Mouse (Mus musculus): ENCODE data around the gene Abtb2. TPM values are rescaled to one million over a fixed set of nuclear protein-coding genes. Genes with fewer than 3 reads are reported as not detected.
A peak's percentile ranks its signal among the peaks of the same experiment; 100 is the strongest.

The Abtb2 gene
- polyA plus RNA-seq, 1 experiment from 2014 or later, result 11.5 TPM

- Histone ChIP-seq H3K4me2 (ENCODE audit: low read depth, severe bottlenecking) (no peak overlapping the region), H3K4me3 (ENCODE audit: low read depth, low read length) (no peak overlapping the region), H3K9ac (ENCODE audit: low read length) (no peak overlapping the region), H3K9me3 (ENCODE audit: control insufficient read depth, low read length) (no peaks in the 10 kb centered on the region), H3K27me3 (ENCODE audit: control insufficient read depth, insufficient read depth, low read length) (no peaks in the 10 kb centered on the region), H3K36me3 (ENCODE audit: control insufficient read depth, insufficient read depth, low read length) (no peaks in the 10 kb centered on the region), H3K27ac (replicated peaks; ENCODE audit: low read depth, low read length) (no peak overlapping the region), H3K4me1 (ENCODE audit: control insufficient read depth, insufficient read depth, low read length) (peaks cover 20% of the 10 kb centered on the region)
- ATAC-seq (ENCODE audit: insufficient number of reproducible peaks, low FRiP score, low TSS enrichment, low read depth) (no peak), DNase-seq (ENCODE audit: low spot score) (no peak)
- 87% methylated on average over 1 of the region's 1 CpGs for WGBS
These were observed 125.2 kb downstream of the Abtb2 start for GRCm38 (mm10) chr2:103691278-103691677.

GRCm38 (mm10) chr2:103692810-103693209 lies 126.7 kb downstream of the Abtb2 start:
- ATAC-seq (ENCODE audit: insufficient number of reproducible peaks, low FRiP score, low TSS enrichment, low read depth) (no peak), DNase-seq (ENCODE audit: low spot score) (no peak)
- no peak overlapping the region for H3K4me2 ChIP-seq (ENCODE audit: low read depth, severe bottlenecking)
- peaks cover 23% of the 10 kb centered on the region for H3K4me1 ChIP-seq (ENCODE audit: control insufficient read depth, insufficient read depth, low read length)
- H3K36me3 ChIP-seq (ENCODE audit: control insufficient read depth, insufficient read depth, low read length), result no peaks in the 10 kb centered on the region
- no peaks in the 10 kb centered on the region for H3K27me3 ChIP-seq (ENCODE audit: control insufficient read depth, insufficient read depth, low read length)
- no peak overlapping the region for H3K4me3 ChIP-seq (ENCODE audit: low read depth, low read length)
- 85% methylated on average over 1 of the region's 1 CpGs for WGBS
- H3K9me3 ChIP-seq (ENCODE audit: control insufficient read depth, low read length), result no peaks in the 10 kb centered on the region
- no peak overlapping the region for H3K9ac ChIP-seq (ENCODE audit: low read length)
- H3K27ac ChIP-seq (replicated peaks; ENCODE audit: low read depth, low read length), result no peak overlapping the region

DNA sequence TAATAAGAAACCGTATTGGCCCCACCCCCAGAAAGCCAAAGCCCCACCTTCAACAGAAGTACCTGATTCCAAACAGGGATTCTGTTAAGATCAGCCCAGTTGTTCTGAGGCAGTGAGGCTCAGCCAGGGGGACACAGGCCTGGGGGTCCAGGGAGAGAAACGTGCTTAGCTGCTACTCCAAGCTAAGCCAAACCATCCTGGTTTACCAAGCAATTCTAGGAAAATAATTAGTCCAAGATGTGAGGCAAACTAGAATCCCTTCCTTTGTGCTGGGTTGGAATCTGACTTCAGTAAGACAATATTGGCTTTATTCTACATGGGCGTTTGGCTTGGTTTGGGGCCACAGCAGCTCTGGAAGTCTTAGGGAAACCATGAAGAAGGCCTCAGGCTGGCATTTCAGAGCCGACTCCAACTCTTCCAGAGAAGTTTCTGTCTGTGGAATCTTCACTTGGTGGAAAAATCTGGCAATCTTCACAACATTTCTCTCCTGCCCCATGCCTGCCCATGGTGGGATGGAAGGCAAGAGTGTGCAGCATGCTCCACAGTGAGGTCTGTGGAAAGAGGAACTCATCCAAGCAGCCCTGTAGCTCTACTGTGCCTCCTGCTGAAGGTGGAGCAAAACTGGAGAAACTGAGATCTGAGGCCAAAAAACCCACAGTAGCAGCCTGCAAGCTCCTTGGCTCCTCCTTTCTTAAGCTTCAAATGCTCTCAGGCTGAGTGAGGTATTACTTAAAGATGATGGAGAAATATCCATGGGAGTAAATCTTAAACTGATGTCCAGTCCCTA lies 128.9 kb downstream of the Abtb2 start:
- H3K36me3 ChIP-seq (ENCODE audit: control insufficient read depth, insufficient read depth, low read length), result no peaks in the 10 kb centered on the region
- WGBS, result 34% methylated on average over 4 of the region's 4 CpGs
- no peaks in the 10 kb centered on the region for H3K27me3 ChIP-seq (ENCODE audit: control insufficient read depth, insufficient read depth, low read length)
- H3K4me1 ChIP-seq (ENCODE audit: control insufficient read depth, insufficient read depth, low read length), result peaks cover 23% of the 10 kb centered on the region
- H3K9me3 ChIP-seq (ENCODE audit: control insufficient read depth, low read length), result no peaks in the 10 kb centered on the region
- no peak overlapping the region for H3K4me2 ChIP-seq (ENCODE audit: low read depth, severe bottlenecking)
- peak overlapping the region; percentile 68 for H3K27ac ChIP-seq (replicated peaks; ENCODE audit: low read depth, low read length)
- H3K9ac ChIP-seq (ENCODE audit: low read length), result 0 out of 2 replicates have a peak overlapping the region, but pooled peaks have one; percentile 4
- no peak for ATAC-seq (ENCODE audit: insufficient number of reproducible peaks, low FRiP score, low TSS enrichment, low read depth)
- DNase-seq (ENCODE audit: low spot score), result peak; percentile 47
- no peak overlapping the region for H3K4me3 ChIP-seq (ENCODE audit: low read depth, low read length)

DNA sequence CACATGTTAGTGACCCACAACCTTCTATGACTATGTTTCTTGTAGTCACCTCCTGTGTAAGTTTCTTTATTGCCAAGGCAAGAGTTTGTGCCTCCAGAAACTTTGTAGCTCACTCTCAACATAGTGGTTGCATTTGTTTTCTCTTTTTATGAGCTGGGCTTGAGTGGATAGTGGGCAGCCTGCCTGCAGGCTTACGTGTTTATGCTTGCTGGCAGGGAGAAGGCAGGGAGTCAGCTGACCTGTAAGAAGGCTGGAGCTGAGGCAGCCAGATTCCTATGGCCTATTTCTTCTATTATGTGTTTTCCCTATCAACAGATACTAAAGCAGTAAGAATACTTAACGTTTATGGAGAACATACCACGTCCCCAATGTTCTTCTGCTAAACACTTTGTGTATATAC lies 130.1 kb downstream of the Abtb2 start:
- Histone ChIP-seq H3K27me3 (ENCODE audit: control insufficient read depth, insufficient read depth, low read length) (no peaks in the 10 kb centered on the region), H3K4me3 (ENCODE audit: low read depth, low read length) (no peak overlapping the region), H3K36me3 (ENCODE audit: control insufficient read depth, insufficient read depth, low read length) (no peaks in the 10 kb centered on the region), H3K4me2 (ENCODE audit: low read depth, severe bottlenecking) (no peak overlapping the region), H3K4me1 (ENCODE audit: control insufficient read depth, insufficient read depth, low read length) (peaks cover 22% of the 10 kb centered on the region), H3K27ac (replicated peaks; ENCODE audit: low read depth, low read length) (peak overlapping the region; percentile 59), H3K9me3 (ENCODE audit: control insufficient read depth, low read length) (no peaks in the 10 kb centered on the region), H3K9ac (ENCODE audit: low read length) (no peak overlapping the region)
- WGBS, result 58% methylated on average over 3 of the region's 3 CpGs
- DNase-seq (ENCODE audit: low spot score) (no peak), ATAC-seq (ENCODE audit: insufficient number of reproducible peaks, low FRiP score, low TSS enrichment, low read depth) (no peak)

GRCm38 (mm10) chr2:103700514-103700913 lies 134.4 kb downstream of the Abtb2 start:
- Histone ChIP-seq H3K4me2 (ENCODE audit: low read depth, severe bottlenecking) (no peak overlapping the region), H3K36me3 (ENCODE audit: control insufficient read depth, insufficient read depth, low read length) (0 out of 2 replicates have a peak, but pooled peaks cover 3% of the 10 kb centered on the region), H3K27ac (replicated peaks; ENCODE audit: low read depth, low read length) (no peak overlapping the region), H3K9me3 (ENCODE audit: control insufficient read depth, low read length) (no peaks in the 10 kb centered on the region), H3K27me3 (ENCODE audit: control insufficient read depth, insufficient read depth, low read length) (no peaks in the 10 kb centered on the region), H3K4me3 (ENCODE audit: low read depth, low read length) (no peak overlapping the region), H3K4me1 (ENCODE audit: control insufficient read depth, insufficient read depth, low read length) (peaks cover 14% of the 10 kb centered on the region), H3K9ac (ENCODE audit: low read length) (no peak overlapping the region)
- 81% methylated on average over 12 of the region's 12 CpGs for WGBS
- ATAC-seq (ENCODE audit: insufficient number of reproducible peaks, low FRiP score, low TSS enrichment, low read depth) (no peak), DNase-seq (ENCODE audit: low spot score) (no peak)

- Histone ChIP-seq H3K27ac (replicated peaks; ENCODE audit: low read depth, low read length) (no peak overlapping the region), H3K4me3 (ENCODE audit: low read depth, low read length) (no peak overlapping the region), H3K27me3 (ENCODE audit: control insufficient read depth, insufficient read depth, low read length) (no peaks in the 10 kb centered on the region), H3K4me1 (ENCODE audit: control insufficient read depth, insufficient read depth, low read length) (peaks cover 15% of the 10 kb centered on the region), H3K9me3 (ENCODE audit: control insufficient read depth, low read length) (no peaks in the 10 kb centered on the region), H3K4me2 (ENCODE audit: low read depth, severe bottlenecking) (no peak overlapping the region), H3K9ac (ENCODE audit: low read length) (no peak overlapping the region), H3K36me3 (ENCODE audit: control insufficient read depth, insufficient read depth, low read length) (peaks cover 3% of the 10 kb centered on the region; the same call in 1 of the 2 replicates)
- ATAC-seq (ENCODE audit: insufficient number of reproducible peaks, low FRiP score, low TSS enrichment, low read depth) (no peak), DNase-seq (ENCODE audit: low spot score) (no peak)
- 82% methylated on average over 10 of the region's 10 CpGs for WGBS
These were observed 137.2 kb downstream of the Abtb2 start for GRCm38 (mm10) chr2:103703336-103703735.

- DNase-seq (ENCODE audit: low spot score) (no peak), ATAC-seq (ENCODE audit: insufficient number of reproducible peaks, low FRiP score, low TSS enrichment, low read depth) (no peak)
- H3K27me3 ChIP-seq (ENCODE audit: control insufficient read depth, insufficient read depth, low read length), result no peaks in the 10 kb centered on the region
- H3K4me3 ChIP-seq (ENCODE audit: low read depth, low read length), result no peak overlapping the region
- H3K4me1 ChIP-seq (ENCODE audit: control insufficient read depth, insufficient read depth, low read length), result peaks cover 15% of the 10 kb centered on the region
- WGBS, result 81% methylated on average over 4 of the region's 4 CpGs
- H3K4me2 ChIP-seq (ENCODE audit: low read depth, severe bottlenecking), result no peak overlapping the region
- no peaks in the 10 kb centered on the region for H3K9me3 ChIP-seq (ENCODE audit: control insufficient read depth, low read length)
- H3K9ac ChIP-seq (ENCODE audit: low read length), result no peak overlapping the region
- H3K36me3 ChIP-seq (ENCODE audit: control insufficient read depth, insufficient read depth, low read length), result peaks cover 5% of the 10 kb centered on the region; the same call in 1 of the 2 replicates
- H3K27ac ChIP-seq (replicated peaks; ENCODE audit: low read depth, low read length), result no peak overlapping the region
These were observed 137.8 kb downstream of the Abtb2 start for GRCm38 (mm10) chr2:103703865-103704264.

DNA sequence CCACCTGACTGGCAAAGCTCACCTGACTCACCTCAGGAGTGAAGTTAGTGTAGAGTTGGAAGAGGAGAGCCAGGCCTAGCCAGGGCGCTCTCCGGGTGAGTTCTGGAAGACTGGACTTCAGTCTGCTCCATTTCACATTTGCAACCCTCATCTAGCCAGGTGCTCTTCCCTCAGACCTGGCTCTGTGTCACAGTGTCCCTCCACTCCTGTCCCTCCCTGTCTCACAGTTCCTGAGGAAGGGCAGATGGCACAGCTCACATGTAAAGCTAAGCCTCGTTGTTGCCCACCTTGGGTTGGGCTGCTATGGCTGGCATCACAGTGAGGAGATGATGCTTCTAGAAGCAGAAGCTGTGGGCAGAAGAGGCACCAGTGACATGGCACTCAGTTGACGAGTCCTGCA lies 139.7 kb downstream of the Abtb2 start:
- DNase-seq (ENCODE audit: low spot score) (no peak), ATAC-seq (ENCODE audit: insufficient number of reproducible peaks, low FRiP score, low TSS enrichment, low read depth) (no peak)
- no peaks in the 10 kb centered on the region for H3K27me3 ChIP-seq (ENCODE audit: control insufficient read depth, insufficient read depth, low read length)
- no peak overlapping the region for H3K9ac ChIP-seq (ENCODE audit: low read length)
- H3K4me2 ChIP-seq (ENCODE audit: low read depth, severe bottlenecking), result no peak overlapping the region
- no peaks in the 10 kb centered on the region for H3K9me3 ChIP-seq (ENCODE audit: control insufficient read depth, low read length)
- peaks cover 11% of the 10 kb centered on the region for H3K4me1 ChIP-seq (ENCODE audit: control insufficient read depth, insufficient read depth, low read length)
- 82% methylated on average over 4 of the region's 4 CpGs for whole genome bisulfite sequencing
- H3K36me3 ChIP-seq (ENCODE audit: control insufficient read depth, insufficient read depth, low read length), result peaks cover 5% of the 10 kb centered on the region; the same call in 1 of the 2 replicates
- no peak overlapping the region for H3K4me3 ChIP-seq (ENCODE audit: low read depth, low read length)
- peak overlapping the region; percentile 33; the same call in 1 of the 2 replicates for H3K27ac ChIP-seq (replicated peaks; ENCODE audit: low read depth, low read length)

All from limb, embryonic 11.5 days (tissue).